Mouse (Mus musculus) hindbrain, embryonic 15.5 days (tissue): ENCODE results near the gene Nprl3. TPM values are rescaled to one million over a fixed set of nuclear protein-coding genes. Genes with fewer than 3 reads are reported as not detected.
"Not testable (repeated sequence)": the region's sequence is repeated elsewhere in the genome, so short reads cannot be mapped to it uniquely, and the experiment has no call there.

Source experiments
- ATAC-seq: fragments of 200-750 bp; cut with Nextera tagmentation; 2 replicates; pipeline ENCODE4 v1.8.0; 2017; ENCODE audit warnings: low read depth, moderate number of reproducible peaks, moderate TSS enrichment; ENCODE audit not compliant: low FRiP score
- H3K27ac ChIP-seq: fragments of 300-500 bp; sonication (generic); replicated peaks from 2 replicates; pipeline ENCODE4 v1.5.1; 2015; ENCODE audit warnings: mild to moderate bottlenecking, inconsistent platforms
- H3K27me3 ChIP-seq: fragments of 300-500 bp; sonication (generic); 2 replicates; pipeline ENCODE4 v1.6.1; 2015; ENCODE audit warnings: control low read depth, inconsistent platforms
- H3K36me3 ChIP-seq: fragments of 300-500 bp; sonication (generic); 2 replicates; pipeline ENCODE4 v1.6.1; 2015; ENCODE audit warnings: control low read depth, inconsistent platforms
- H3K4me1 ChIP-seq: fragments of 300-500 bp; sonication (generic); replicated peaks from 2 replicates; pipeline ENCODE4 v1.6.1; 2015; ENCODE audit warnings: control low read depth, inconsistent platforms
- H3K4me2 ChIP-seq: fragments of 300-500 bp; sonication (generic); 2 replicates; pipeline ENCODE4 v1.6.1; 2015; ENCODE audit warnings: moderate library complexity, mild to moderate bottlenecking, inconsistent platforms
- H3K4me3 ChIP-seq: fragments of 300-500 bp; sonication (generic); 2 replicates; pipeline ENCODE4 v1.5.1; 2015; ENCODE audit warnings: mild to moderate bottlenecking, inconsistent platforms
- H3K9ac ChIP-seq: fragments of 300-500 bp; sonication (generic); 2 replicates; pipeline ENCODE4 v1.6.1; 2015; ENCODE audit warnings: inconsistent platforms
- H3K9me3 ChIP-seq: fragments of 300-500 bp; sonication (generic); 2 replicates; pipeline ENCODE4 v1.6.1; 2016; ENCODE audit warnings: control low read depth, inconsistent platforms
- WGBS: fragments of 180-500 bp; shearing (Covaris S2); methylation state at CpG from one replicate; pipeline ENCODE4 v1.1.7; 2015; 5-methylcytosine and 5-hydroxymethylcytosine counted together
- polyA plus RNA-seq: library from polyadenylated mRNA; unstranded; fragments of >200 nt; fragmentation: Nextera tagmentation; extraction: Ambion mirVana; gene quantifications from 2 replicates; pipeline ENCODE4 v1.2.1, GENCODE M21; 2015

Nprl3 gene
- 33.5 and 43.9 TPM in 2 replicates for polyA plus RNA-seq

- no peaks in the 10 kb centered on the region for H3K27me3 ChIP-seq
- H3K36me3 ChIP-seq: peaks cover 1% of the 10 kb centered on the region; the same call in 1 of the 2 replicates
- peak within 1 kb of the TSS; percentile 59 for H3K4me2 ChIP-seq
- 0% methylated on average over 54 of the region's 54 CpGs for WGBS
- H3K4me1 ChIP-seq: peaks cover 16% of the 10 kb centered on the region
- peak within 1 kb of the TSS; percentile 82 for H3K4me3 ChIP-seq
- H3K9ac ChIP-seq: peak within 1 kb of the TSS; percentile 98
- peak; percentile 99 for ATAC-seq
- H3K9me3 ChIP-seq: no peaks in the 10 kb centered on the region
- H3K27ac ChIP-seq: peak within 1 kb of the TSS; percentile 93
Measured at GRCm38 (mm10) chr11:32267188-32267884, at the start of gene Nprl3. Nprl3 (minus strand) TSS chr11:32267707.

- H3K27me3 ChIP-seq: no peaks in the 10 kb centered on the region
- no peak overlapping the region for H3K4me3 ChIP-seq
- H3K4me1 ChIP-seq: no peaks in the 10 kb centered on the region
- H3K4me2 ChIP-seq: no peak overlapping the region
- no peak for ATAC-seq
- no peak overlapping the region for H3K27ac ChIP-seq
- H3K36me3 ChIP-seq: no peaks in the 10 kb centered on the region
- 90% methylated on average over 3 of the region's 3 CpGs for WGBS
- no peaks in the 10 kb centered on the region for H3K9me3 ChIP-seq
- H3K9ac ChIP-seq: no peak overlapping the region
Measured at GRCm38 (mm10) chr11:32316009-32316408, 48.5 kb upstream of the Nprl3 start.

GRCm38 (mm10) chr11:32309928-32310327 is 42.4 kb upstream of the Nprl3 start:
- H3K4me1 ChIP-seq: no peaks in the 10 kb centered on the region
- no peak overlapping the region for H3K4me3 ChIP-seq
- ATAC-seq: no peak
- H3K36me3 ChIP-seq: no peaks in the 10 kb centered on the region
- H3K9ac ChIP-seq: no peak overlapping the region
- H3K9me3 ChIP-seq: no peaks in the 10 kb centered on the region
- no peak overlapping the region for H3K27ac ChIP-seq
- H3K4me2 ChIP-seq: no peak overlapping the region
- 79% methylated on average over 3 of the region's 3 CpGs for WGBS
- H3K27me3 ChIP-seq: no peaks in the 10 kb centered on the region

- H3K4me2 ChIP-seq: no peak overlapping the region
- no peaks in the 10 kb centered on the region for H3K36me3 ChIP-seq
- 36% methylated on average over 4 of the region's 4 CpGs for WGBS
- no peaks in the 10 kb centered on the region for H3K9me3 ChIP-seq
- H3K9ac ChIP-seq: no peak overlapping the region
- H3K4me1 ChIP-seq: no peaks in the 10 kb centered on the region
- no peak overlapping the region for H3K27ac ChIP-seq
- H3K27me3 ChIP-seq: no peaks in the 10 kb centered on the region
- ATAC-seq: no peak
- no peak overlapping the region for H3K4me3 ChIP-seq
Measured at GRCm38 (mm10) chr11:32309446-32309845, 41.9 kb upstream of the Nprl3 start.

GRCm38 (mm10) chr11:32307006-32307405 is 39.5 kb upstream of the Nprl3 start:
- ATAC-seq: no peak
- Histone ChIP-seq H3K4me1 (no peaks in the 10 kb centered on the region), H3K9me3 (no peaks in the 10 kb centered on the region), H3K4me3 (no peak overlapping the region), H3K36me3 (no peaks in the 10 kb centered on the region), H3K4me2 (no peak overlapping the region), H3K9ac (no peak overlapping the region), H3K27ac (no peak overlapping the region), H3K27me3 (no peaks in the 10 kb centered on the region)
- 79% methylated on average over 1 of the region's 1 CpGs for WGBS

GRCm38 (mm10) chr11:32303455-32303854 is 35.9 kb upstream of the Nprl3 start:
- H3K36me3 ChIP-seq: no peaks in the 10 kb centered on the region
- H3K27ac ChIP-seq: 0 out of 2 replicates have a peak overlapping the region, but pooled peaks have one; percentile 39
- H3K4me2 ChIP-seq: no peak overlapping the region
- H3K27me3 ChIP-seq: no peaks in the 10 kb centered on the region
- ATAC-seq: no peak
- H3K4me3 ChIP-seq: no peak overlapping the region
- H3K9ac ChIP-seq: no peak overlapping the region
- H3K9me3 ChIP-seq: no peaks in the 10 kb centered on the region
- H3K4me1 ChIP-seq: no peaks in the 10 kb centered on the region
- 91% methylated on average over 1 of the region's 1 CpGs for WGBS

- H3K27me3 ChIP-seq: no peaks in the 10 kb centered on the region
- H3K9me3 ChIP-seq: no peaks in the 10 kb centered on the region
- H3K9ac ChIP-seq: no peak overlapping the region
- no peak overlapping the region for H3K4me2 ChIP-seq
- H3K4me3 ChIP-seq: no peak overlapping the region
- no peaks in the 10 kb centered on the region for H3K36me3 ChIP-seq
- H3K4me1 ChIP-seq: no peaks in the 10 kb centered on the region
- ATAC-seq: peak; percentile 64; the same call in 1 of the 2 replicates
- peak overlapping the region; percentile 39; the same call in 1 of the 2 replicates for H3K27ac ChIP-seq
- WGBS: 41% methylated on average over 2 of the region's 2 CpGs
Measured at GRCm38 (mm10) chr11:32302824-32303419, 35.4 kb upstream of the Nprl3 start.

- WGBS: 85% methylated on average over 1 of the region's 1 CpGs
- Histone ChIP-seq H3K27me3 (no peaks in the 10 kb centered on the region), H3K4me3 (no peak overlapping the region), H3K9ac (no peak overlapping the region), H3K36me3 (no peaks in the 10 kb centered on the region), H3K4me2 (no peak overlapping the region), H3K4me1 (no peaks in the 10 kb centered on the region), H3K9me3 (no peaks in the 10 kb centered on the region), H3K27ac (no peak overlapping the region)
- no peak for ATAC-seq
Measured at GRCm38 (mm10) chr11:32301506-32301905, 34.0 kb upstream of the Nprl3 start.

GRCm38 (mm10) chr11:32300279-32301267 is 33.1 kb upstream of the Nprl3 start:
- H3K9ac ChIP-seq: no peak overlapping the region
- H3K4me3 ChIP-seq: peak overlapping the region; percentile 26

GRCm38 (mm10) chr11:32299865-32300264 is 32.4 kb upstream of the Nprl3 start, which contains the start of gene Hbq1a:
Hbq1a (plus strand) TSS chr11:32300069.
- not testable (repeated sequence) for H3K36me3 ChIP-seq, H3K4me1 ChIP-seq, H3K9ac ChIP-seq, H3K27ac ChIP-seq, H3K9me3 ChIP-seq, H3K27me3 ChIP-seq
- peak; percentile 35; the same call in 1 of the 2 replicates for ATAC-seq
- H3K4me2 ChIP-seq: peak within 1 kb of the TSS; percentile 47
- peak within 1 kb of the TSS; percentile 26 for H3K4me3 ChIP-seq
- WGBS: 11% methylated on average over 16 of the region's 16 CpGs

More at GRCm38 (mm10) chr11:32300279-32301267, 33.1 kb upstream of the Nprl3 start:
- Histone ChIP-seq H3K27ac (no peak overlapping the region), H3K36me3 (no peaks in the 10 kb centered on the region), H3K9me3 (no peaks in the 10 kb centered on the region), H3K4me2 (peak overlapping the region; percentile 47), H3K27me3 (no peaks in the 10 kb centered on the region), H3K4me1 (no peaks in the 10 kb centered on the region)
- 53% methylated on average over 16 of the region's 17 CpGs for WGBS
- ATAC-seq: peak; percentile 20; the same call in 1 of the 2 replicates

GRCm38 (mm10) chr11:32298532-32298918 is 31.0 kb upstream of the Nprl3 start:
- ATAC-seq: no peak
- Histone ChIP-seq H3K27me3 (no peaks in the 10 kb centered on the region), H3K9me3 (no peaks in the 10 kb centered on the region), H3K9ac (no peak overlapping the region), H3K36me3 (no peaks in the 10 kb centered on the region), H3K4me1 (no peaks in the 10 kb centered on the region), H3K4me2 (no peak overlapping the region), H3K4me3 (no peak overlapping the region), H3K27ac (no peak overlapping the region)
- 96% methylated on average over 2 of the region's 2 CpGs for WGBS
